In the genomic region with DNA sequence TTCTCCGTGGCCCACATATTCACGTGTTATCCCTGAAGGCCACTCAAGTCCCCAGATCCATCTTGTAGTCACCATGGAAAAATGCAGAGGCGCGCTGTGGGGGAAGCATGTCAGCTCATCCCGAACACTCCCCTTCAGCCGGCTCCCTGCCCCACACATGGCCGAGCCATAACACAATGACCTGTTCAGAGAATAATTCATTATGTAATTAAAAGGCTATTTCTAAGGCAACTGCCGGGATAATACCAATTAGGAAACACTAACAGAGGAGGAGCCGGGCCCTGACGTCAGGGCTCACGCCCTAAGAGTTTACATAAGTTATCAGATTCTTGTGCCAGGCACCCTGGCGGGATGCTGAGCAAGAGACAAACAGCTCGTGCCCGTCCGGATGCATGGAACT, we compare ENCODE assay signal across 42 mouse cellular contexts. TPM values are rescaled to one million over a fixed set of nuclear protein-coding genes. Genes with fewer than 3 reads are reported as not detected.
DNase-seq lines count a peak whose midpoint lies in the region.
"Had no signal": no experiment of that assay in that cellular context is flagged by ENCODE, and none has a peak within 500 bp of the region (broad histone marks: within the 10 kb centered on the region; RNA-seq: fewer than 3 reads in every experiment).

No protein-coding gene starts in this region.

- WGBS in heart, embryonic 10.5 days = 79% methylated on average over 15 of the region's 15 CpGs

- H3K4me1 ChIP-seq in heart, embryonic 10.5 days = no peaks in the 10 kb centered on the region
- H3K4me1 ChIP-seq: liver, embryonic 15.5 days; neural tube, embryonic 15.5 days; stomach, embryonic 15.5 days had no signal

- H3K27me3 ChIP-seq in heart, embryonic 10.5 days (ENCODE audit: insufficient read depth, poor library complexity, severe bottlenecking) = peaks cover 22% of the 10 kb centered on the region; the same call in 1 of the 2 replicates
- H3K27me3 ChIP-seq: limb, embryonic 12.5 days; liver, embryonic 15.5 days; neural tube, embryonic 15.5 days; stomach, embryonic 15.5 days had no signal

- H3K36me3 ChIP-seq in heart, embryonic 10.5 days = no peaks in the 10 kb centered on the region
- H3K36me3 ChIP-seq: limb, embryonic 12.5 days; liver, embryonic 15.5 days; neural tube, embryonic 15.5 days; stomach, embryonic 15.5 days had no signal

- H3K4me3 ChIP-seq in heart, embryonic 10.5 days = no peak overlapping the region
- H3K4me3 ChIP-seq: erythroblast, embryonic 14.5 days; gastrocnemius, adult 2 months; heart, adult 2 months; left cerebral cortex, adult 2 months; limb, embryonic 12.5 days; liver, embryonic 15.5 days; neural tube, embryonic 15.5 days; stomach, embryonic 15.5 days had no signal

- no peak overlapping the region for H3K27ac ChIP-seq in heart, embryonic 10.5 days
- H3K27ac ChIP-seq: gastrocnemius, adult 2 months; heart, adult 2 months; left cerebral cortex, adult 2 months; limb, embryonic 12.5 days; liver, embryonic 15.5 days; macrophage; neural tube, embryonic 15.5 days; stomach, embryonic 15.5 days had no signal

- peak; percentile 28 for DNase-seq in heart, embryonic 10.5 days (ENCODE audit: low spot score)
- DNase-seq in heart, adult 8-10 months (ENCODE audit: low spot score) = no peak
- peak; percentile 5 for DNase-seq in retina, postnatal 1 day
- DNase-seq in retina, embryonic 14.5 days (ENCODE audit: low spot score) = no peak
- peak; percentile 32 for DNase-seq in lung, postnatal 14 days
- DNase-seq in neural tube, embryonic 10.5 days (ENCODE audit: extremely low spot score, low spot score) = no peak
- DNase-seq in kidney, adult 18-20 months = no peak
- DNase-seq: B cell, adult 2 months; cerebellum, adult 2 months; cerebellum, postnatal 14 days; gastrocnemius, adult 2 months; gastrocnemius, postnatal 36 days; kidney, adult 9 months; kidney, postnatal 25 days; midbrain, embryonic 14.5 days; right cerebral cortex, postnatal 25 days; thymus, postnatal 25 days had no signal

- H3K9me3 ChIP-seq in heart, embryonic 10.5 days = no peaks in the 10 kb centered on the region
- H3K9me3 ChIP-seq: limb, embryonic 12.5 days; liver, embryonic 15.5 days; neural tube, embryonic 15.5 days; stomach, embryonic 15.5 days had no signal

RNA-seq across cellular contexts. Expression of gene Prr23a1, which starts 36.8 kb away (rescaled TPM):
- not detected in 2 replicates for polyA plus RNA-seq in heart, embryonic 10.5 days (2016; fragmentation: Nextera tagmentation; extraction: Ambion mirVana)
- total RNA-seq in heart, adult 8-10 months (2022) = not detected
- total RNA-seq: adrenal gland, postnatal 4 days; gastrocnemius, adult 2 months; gastrocnemius, postnatal 36 days; heart, adult 2 months; heart, postnatal 25 days; layer of hippocampus, adult 18-20 months; layer of hippocampus, postnatal 14 days; left cerebral cortex, adult 2 months; left cerebral cortex, postnatal 25 days; liver, adult 2 months; megakaryocyte-erythroid progenitor cell, adult 5-6 weeks; monocyte, adult 5-6 weeks had no signal
- polyA plus RNA-seq: activated CD4-positive, CD25-positive, alpha-beta regulatory T cell, adult 4 months; cerebellum, adult 2 months; cortical plate, adult 2 months; embryonic facial prominence, embryonic 14.5 days; erythroblast, embryonic 14.5 days; forebrain, embryonic 11.5 days; forebrain, embryonic 16.5 days; heart, adult 2 months; heart, embryonic 14.5 days; hindbrain, embryonic 11.5 days; intestine, embryonic 16.5 days; limb, embryonic 12.5 days; liver, adult 2 months; liver, embryonic 15.5 days; macrophage; midbrain, embryonic 14.5 days; stomach, embryonic 15.5 days had no signal

RNA-seq across cellular contexts. Expression of gene Prr23a2, which starts 50.8 kb away (rescaled TPM):
- not detected in 2 replicates for polyA plus RNA-seq in heart, embryonic 10.5 days (2016; fragmentation: Nextera tagmentation; extraction: Ambion mirVana)
- not detected for total RNA-seq in heart, adult 8-10 months (2022)
- total RNA-seq: adrenal gland, postnatal 4 days; gastrocnemius, adult 2 months; gastrocnemius, postnatal 36 days; heart, adult 2 months; heart, postnatal 25 days; layer of hippocampus, adult 18-20 months; layer of hippocampus, postnatal 14 days; left cerebral cortex, adult 2 months; left cerebral cortex, postnatal 25 days; liver, adult 2 months; megakaryocyte-erythroid progenitor cell, adult 5-6 weeks; monocyte, adult 5-6 weeks had no signal
- polyA plus RNA-seq: activated CD4-positive, CD25-positive, alpha-beta regulatory T cell, adult 4 months; cerebellum, adult 2 months; cortical plate, adult 2 months; embryonic facial prominence, embryonic 14.5 days; erythroblast, embryonic 14.5 days; forebrain, embryonic 11.5 days; forebrain, embryonic 16.5 days; heart, adult 2 months; heart, embryonic 14.5 days; hindbrain, embryonic 11.5 days; hindbrain, embryonic 16.5 days; intestine, embryonic 16.5 days; limb, embryonic 12.5 days; liver, adult 2 months; liver, embryonic 15.5 days; macrophage; midbrain, embryonic 14.5 days; neural tube, embryonic 15.5 days; stomach, embryonic 15.5 days had no signal

RNA-seq across cellular contexts. Expression of gene Prr23a3, which starts 59.1 kb away (rescaled TPM):
- polyA plus RNA-seq in heart, embryonic 10.5 days (2016; fragmentation: Nextera tagmentation; extraction: Ambion mirVana) = 0.34 TPM in 1 of 2 replicates, not detected in the other
- total RNA-seq in heart, adult 8-10 months (2022) = not detected
- total RNA-seq: adrenal gland, postnatal 4 days; gastrocnemius, adult 2 months; gastrocnemius, postnatal 36 days; heart, adult 2 months; heart, postnatal 25 days; layer of hippocampus, adult 18-20 months; layer of hippocampus, postnatal 14 days; left cerebral cortex, adult 2 months; left cerebral cortex, postnatal 25 days; liver, adult 2 months; megakaryocyte-erythroid progenitor cell, adult 5-6 weeks; monocyte, adult 5-6 weeks had no signal
- polyA plus RNA-seq: activated CD4-positive, CD25-positive, alpha-beta regulatory T cell, adult 4 months; cerebellum, adult 2 months; cortical plate, adult 2 months; embryonic facial prominence, embryonic 14.5 days; erythroblast, embryonic 14.5 days; forebrain, embryonic 11.5 days; forebrain, embryonic 16.5 days; heart, adult 2 months; heart, embryonic 14.5 days; hindbrain, embryonic 11.5 days; intestine, embryonic 16.5 days; limb, embryonic 12.5 days; liver, adult 2 months; liver, embryonic 15.5 days; macrophage; midbrain, embryonic 14.5 days; neural tube, embryonic 15.5 days had no signal

Comparison
In these comparisons a context has a peak if more than half of its experiments do, and no peak if none do; other contexts are left out.
1. DNase-seq: peak in heart, embryonic 10.5 days (single experiment), retina, postnatal 1 day (single experiment) and lung, postnatal 14 days (single experiment); none in heart, adult 8-10 months (single experiment), retina, embryonic 14.5 days (single experiment), neural tube, embryonic 10.5 days (single experiment) and kidney, adult 18-20 months (single experiment).